Mouse (Mus musculus) liver, adult (tissue): ENCODE measurements around the gene Cenps.

Experiments used
- GATA4 ChIP-seq: IDR thresholded peaks from 2 replicates; pipeline ENCODE4 v1.6.1; 2014; ENCODE audit warnings: mild to moderate bottlenecking, low read length; ENCODE audit not compliant: insufficient replicate concordance

The Cenps gene

GRCm38 (mm10) chr4:149136982-149137770, at the start of gene Cenps:
TSS of gene Cenps (minus strand) at chr4:149137629.
- TF ChIP-seq GATA4 = no peak

GRCm38 (mm10) chr4:149182755-149183154, 45.3 kb upstream of the Cenps start:
- no peak for TF ChIP-seq GATA4

GRCm38 (mm10) chr4:149182192-149182591, 44.8 kb upstream of the Cenps start:
- no peak for TF ChIP-seq GATA4

- no peak for TF ChIP-seq GATA4
These were observed 42.1 kb upstream of the Cenps start for GRCm38 (mm10) chr4:149179573-149179972.

- no peak for TF ChIP-seq GATA4
These were observed 41.7 kb upstream of the Cenps start for GRCm38 (mm10) chr4:149179160-149179559.

GRCm38 (mm10) chr4:149178328-149178727, 40.9 kb upstream of the Cenps start:
- no peak for TF ChIP-seq GATA4

GRCm38 (mm10) chr4:149177046-149177445, 39.6 kb upstream of the Cenps start:
- TF ChIP-seq GATA4 = no peak

- TF ChIP-seq GATA4 = no peak
These were observed 39.2 kb upstream of the Cenps start for GRCm38 (mm10) chr4:149176645-149177044.

- no peak for TF ChIP-seq GATA4
These were observed 36.2 kb upstream of the Cenps start for GRCm38 (mm10) chr4:149173661-149174060.

GRCm38 (mm10) chr4:149172666-149173065, 35.2 kb upstream of the Cenps start:
- TF ChIP-seq GATA4 = no peak

- no peak for TF ChIP-seq GATA4
These were observed 34.7 kb upstream of the Cenps start for GRCm38 (mm10) chr4:149172083-149172482.

- TF ChIP-seq GATA4 = no peak
These were observed 34.2 kb upstream of the Cenps start for GRCm38 (mm10) chr4:149171581-149171981.

- no peak; the same call in 1 of the 2 replicates for TF ChIP-seq GATA4
These were observed 33.0 kb upstream of the Cenps start for GRCm38 (mm10) chr4:149170394-149170931.

GRCm38 (mm10) chr4:149168016-149168415, 30.6 kb upstream of the Cenps start:
- no peak for TF ChIP-seq GATA4

- no peak for TF ChIP-seq GATA4
These were observed 29.7 kb upstream of the Cenps start for GRCm38 (mm10) chr4:149166957-149167611.
